Mouse (Mus musculus): Measurements from ENCODE around the gene Rab37.

DNA sequence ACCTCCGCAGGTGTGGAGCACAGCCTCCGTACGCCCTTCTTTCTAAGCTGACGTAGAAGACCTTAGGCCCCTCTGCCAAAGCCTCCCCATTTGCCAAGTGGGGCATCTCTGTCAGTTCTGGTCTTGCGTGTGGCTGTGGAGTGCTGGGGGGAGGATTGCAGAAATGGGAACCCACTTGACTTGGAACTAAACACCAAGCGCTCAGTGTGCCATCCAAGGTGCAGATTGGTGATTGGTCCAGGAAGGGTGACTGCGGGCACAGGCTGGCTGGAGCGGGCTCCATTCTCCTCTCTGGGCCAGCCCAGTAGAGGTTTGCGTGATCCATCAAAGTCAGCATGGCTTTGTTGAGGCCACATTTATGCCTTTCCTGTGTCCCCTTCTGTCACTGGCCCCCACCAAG lies 111.5 kb downstream of the Rab37 start:
- TF ChIP-seq POLR2A (IDR thresholded peaks at IDR 0.05; ENCODE audit: insufficient read depth, low read depth, low read length): no peak
- no peak for TF ChIP-seq CTCF (IDR thresholded peaks at IDR 0.05)

Measured in heart, adult 2 months (tissue).